Mouse (Mus musculus) limb, embryonic 13.5 days (tissue): ENCODE data around the gene Uncx. TPM values are rescaled to one million over a fixed set of nuclear protein-coding genes. Genes with fewer than 3 reads are reported as not detected.

ENCODE experiments used
- ATAC-seq: fragments of 200-750 bp; cut with Nextera tagmentation; 2 replicates; pipeline ENCODE4 v1.8.0; 2017; ENCODE audit warnings: low read depth, moderate number of reproducible peaks, moderate TSS enrichment; ENCODE audit not compliant: low FRiP score
- H3K27ac ChIP-seq: fragments of 300-500 bp; sonication (generic); 2 replicates; pipeline ENCODE4 v1.5.1; 2015; ENCODE audit warnings: inconsistent platforms, mild to moderate bottlenecking, moderate library complexity
- H3K27me3 ChIP-seq: fragments of 300-500 bp; sonication (generic); 2 replicates; pipeline ENCODE4 v1.6.1; 2015; ENCODE audit warnings: mild to moderate bottlenecking, inconsistent platforms
- H3K36me3 ChIP-seq: fragments of 300-500 bp; sonication (generic); 2 replicates; pipeline ENCODE4 v1.6.1; 2015; ENCODE audit warnings: inconsistent platforms, mild to moderate bottlenecking, moderate library complexity
- H3K4me1 ChIP-seq: fragments of 300-500 bp; sonication (generic); 2 replicates; pipeline ENCODE4 v1.6.1; 2015; ENCODE audit warnings: inconsistent platforms
- H3K4me2 ChIP-seq: fragments of 300-500 bp; sonication (generic); replicated peaks from 2 replicates; pipeline ENCODE4 v1.6.1; 2015; ENCODE audit warnings: inconsistent platforms, mild to moderate bottlenecking, moderate library complexity
- H3K4me3 ChIP-seq: fragments of 300-500 bp; sonication (generic); 2 replicates; pipeline ENCODE4 v1.5.1; 2015; ENCODE audit warnings: moderate library complexity, mild to moderate bottlenecking, inconsistent platforms
- H3K9ac ChIP-seq: fragments of 300-500 bp; sonication (generic); 2 replicates; pipeline ENCODE4 v1.6.1; 2015; ENCODE audit warnings: mild to moderate bottlenecking, inconsistent platforms
- H3K9me3 ChIP-seq: fragments of 300-500 bp; sonication (generic); 2 replicates; pipeline ENCODE4 v1.6.1; 2016; ENCODE audit warnings: inconsistent platforms
- WGBS: fragments of 180-500 bp; shearing (Covaris S2); methylation state at CpG from one replicate; pipeline ENCODE4 v1.1.7; 2015; 5-methylcytosine and 5-hydroxymethylcytosine counted together
- polyA plus RNA-seq: library from polyadenylated mRNA; unstranded; fragments of >200 nt; fragmentation: Nextera tagmentation; extraction: Ambion mirVana; gene quantifications from 2 replicates; pipeline ENCODE4 v1.2.1, GENCODE M21; 2015

The Uncx gene
- polyA plus RNA-seq, 1 experiment from 2014 or later = 0.09 TPM

DNA sequence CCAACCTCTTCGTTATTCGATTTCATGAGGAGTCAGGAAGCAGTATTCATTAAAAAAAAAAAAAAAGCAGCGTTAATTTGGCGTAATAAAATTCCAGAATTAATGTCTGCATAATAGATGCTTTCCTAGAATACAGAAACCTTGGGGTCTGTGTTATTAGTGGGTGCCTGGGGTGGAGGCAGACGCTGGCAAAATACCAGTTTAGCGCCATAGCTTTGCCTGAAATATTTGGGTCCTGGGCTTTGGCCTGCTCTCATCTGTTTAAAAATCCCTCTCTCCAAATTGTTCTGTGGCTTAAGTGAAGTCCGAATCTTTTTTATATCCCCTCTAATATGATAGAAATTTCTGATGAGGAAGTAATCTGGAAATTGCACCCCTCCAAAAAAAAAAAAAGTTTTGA is 1.9 kb downstream of the Uncx start:
- H3K9me3 ChIP-seq = no peaks in the 10 kb centered on the region
- no peak overlapping the region for H3K4me2 ChIP-seq
- 4% methylated on average over 7 of the region's 7 CpGs for WGBS
- no peak overlapping the region for H3K27ac ChIP-seq
- H3K36me3 ChIP-seq = no peaks in the 10 kb centered on the region
- no peak overlapping the region for H3K4me3 ChIP-seq
- peaks cover 14% of the 10 kb centered on the region for H3K4me1 ChIP-seq
- ATAC-seq = no peak
- H3K9ac ChIP-seq = no peak overlapping the region
- H3K27me3 ChIP-seq = peaks cover 98% of the 10 kb centered on the region

DNA sequence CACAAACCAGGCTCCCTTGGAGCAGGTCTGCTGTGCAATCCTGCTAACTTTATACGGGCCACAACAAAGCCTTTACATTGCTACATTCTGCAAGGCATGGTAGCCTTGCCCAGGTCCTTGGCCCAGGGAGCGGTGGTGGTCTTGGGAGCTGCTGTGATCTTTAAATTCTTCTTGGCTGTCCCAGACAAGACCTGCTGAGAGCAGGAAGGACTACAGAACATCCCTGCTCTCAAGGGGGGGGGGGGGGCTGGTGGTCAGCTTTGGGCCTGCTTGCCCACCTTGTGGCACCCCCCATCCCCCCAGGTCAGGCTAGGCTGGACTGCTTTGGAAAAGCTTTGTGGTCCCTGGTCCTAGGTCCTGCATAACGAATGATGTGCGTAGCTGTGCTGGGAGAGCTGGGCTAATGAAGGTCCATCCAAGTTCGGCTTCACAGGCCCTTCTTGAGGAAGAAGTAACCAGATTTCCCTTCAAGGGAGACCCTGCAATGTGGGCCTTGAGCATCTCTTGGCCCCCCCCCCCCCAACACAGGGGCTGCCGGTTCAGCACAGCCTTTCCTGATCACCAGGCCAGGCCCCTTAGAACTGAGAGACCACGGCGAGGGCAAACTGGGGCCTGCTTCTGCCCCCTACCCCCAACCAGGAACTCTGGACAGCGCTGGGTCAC is 2.5 kb downstream of the Uncx start:
- ATAC-seq = no peak
- Histone ChIP-seq H3K27ac (no peak overlapping the region), H3K4me2 (no peak overlapping the region), H3K9ac (no peak overlapping the region), H3K9me3 (no peaks in the 10 kb centered on the region), H3K4me3 (no peak overlapping the region), H3K36me3 (no peaks in the 10 kb centered on the region), H3K4me1 (peaks cover 10% of the 10 kb centered on the region), H3K27me3 (peaks cover 98% of the 10 kb centered on the region)
- WGBS = 6% methylated on average over 9 of the region's 9 CpGs

DNA sequence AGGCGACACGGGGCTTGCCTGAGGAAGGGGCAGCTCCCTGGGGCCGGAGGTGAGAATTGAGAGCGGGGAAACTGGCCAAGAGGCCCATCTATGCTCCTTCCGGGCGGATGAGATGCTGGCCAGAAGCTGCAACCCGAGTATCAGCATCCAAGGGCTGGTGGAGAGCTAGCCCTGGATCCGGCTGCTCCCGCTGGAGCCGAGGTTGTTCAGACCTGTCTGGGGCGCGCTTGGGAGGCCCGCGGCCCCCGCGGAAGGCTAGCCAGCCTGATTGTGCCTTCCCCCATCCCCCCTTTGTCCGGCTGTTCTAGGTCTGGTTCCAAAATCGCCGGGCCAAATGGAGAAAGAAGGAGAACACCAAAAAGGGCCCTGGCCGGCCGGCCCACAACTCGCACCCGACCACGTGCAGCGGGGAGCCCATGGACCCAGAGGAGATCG is 3.1 kb downstream of the Uncx start:
- Histone ChIP-seq H3K9me3 (no peaks in the 10 kb centered on the region), H3K27me3 (peaks cover 98% of the 10 kb centered on the region), H3K4me3 (no peak overlapping the region), H3K4me2 (no peak overlapping the region), H3K36me3 (no peaks in the 10 kb centered on the region), H3K4me1 (peaks cover 10% of the 10 kb centered on the region), H3K27ac (no peak overlapping the region), H3K9ac (no peak overlapping the region)
- under 1% methylated on average over 26 of the region's 26 CpGs for WGBS
- no peak for ATAC-seq

DNA sequence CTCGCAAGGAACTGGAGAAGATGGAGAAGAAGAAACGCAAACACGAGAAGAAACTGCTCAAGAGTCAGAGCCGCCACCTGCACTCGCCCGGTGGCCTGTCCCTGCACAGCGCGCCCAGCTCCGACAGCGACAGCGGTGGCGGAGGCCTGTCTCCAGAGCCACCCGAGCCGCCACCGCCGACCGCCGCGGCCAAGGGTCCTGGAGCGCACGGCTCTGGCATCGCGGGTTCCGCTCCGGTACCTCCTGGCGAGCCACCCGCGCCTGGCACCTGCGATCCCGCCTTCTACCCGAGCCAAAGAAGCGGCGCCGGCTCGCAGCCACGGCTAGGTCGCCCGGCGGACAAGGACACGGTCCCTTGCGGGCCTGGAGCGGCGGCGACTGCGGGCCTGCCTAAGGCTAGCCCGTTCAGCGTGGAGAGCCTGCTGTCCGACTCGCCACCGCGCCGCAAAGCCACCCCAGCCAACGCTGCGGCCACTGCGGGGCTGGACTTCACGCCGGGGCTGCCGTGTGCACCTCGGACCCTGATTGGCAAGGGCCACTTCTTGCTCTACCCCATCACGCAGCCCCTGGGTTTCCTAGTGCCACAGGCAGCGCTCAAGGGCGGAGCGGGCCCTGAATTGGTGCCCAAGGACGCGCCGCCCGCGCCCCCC is 3.6 kb downstream of the Uncx start:
- Histone ChIP-seq H3K36me3 (no peaks in the 10 kb centered on the region), H3K9ac (no peak overlapping the region), H3K27ac (no peak overlapping the region), H3K4me2 (peak overlapping the region; percentile 21; the same call in 1 of the 2 replicates), H3K9me3 (no peaks in the 10 kb centered on the region), H3K4me3 (peak overlapping the region; percentile 20), H3K4me1 (peaks cover 10% of the 10 kb centered on the region), H3K27me3 (peaks cover 98% of the 10 kb centered on the region)
- no peak; the same call in 1 of the 2 replicates for ATAC-seq
- WGBS = under 1% methylated on average over 67 of the region's 68 CpGs

DNA sequence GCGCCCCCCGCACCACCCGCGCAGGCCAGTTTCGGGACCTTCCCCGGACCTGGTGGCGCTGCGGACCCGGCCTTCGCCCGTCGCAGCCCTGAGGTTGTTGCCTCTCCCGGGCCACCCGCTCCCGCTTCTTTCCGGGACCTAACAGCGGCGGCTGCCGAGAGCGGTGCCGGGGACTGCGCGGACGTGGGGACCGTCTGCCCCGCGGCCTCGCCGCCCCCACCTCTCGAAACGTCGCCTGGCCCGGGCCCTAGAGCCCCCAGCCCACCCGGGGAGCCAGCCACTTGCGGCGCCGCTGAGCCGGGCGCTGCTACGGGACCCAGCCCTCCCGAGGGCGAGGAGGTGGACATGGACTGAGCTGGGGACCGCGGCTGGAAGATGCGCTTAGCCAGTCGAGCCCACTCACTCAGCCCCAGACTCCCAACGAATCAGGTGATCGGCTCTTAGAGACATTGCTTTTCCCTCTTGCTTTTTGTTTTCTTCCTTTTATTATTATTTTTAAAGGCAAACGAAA is 4.2 kb downstream of the Uncx start:
- H3K9me3 ChIP-seq = no peaks in the 10 kb centered on the region
- peaks cover 98% of the 10 kb centered on the region for H3K27me3 ChIP-seq
- H3K4me3 ChIP-seq = peak overlapping the region; percentile 20
- H3K9ac ChIP-seq = no peak overlapping the region
- peaks cover 10% of the 10 kb centered on the region for H3K4me1 ChIP-seq
- ATAC-seq = no peak; the same call in 1 of the 2 replicates
- H3K36me3 ChIP-seq = no peaks in the 10 kb centered on the region
- H3K27ac ChIP-seq = no peak overlapping the region
- peak overlapping the region; percentile 21; the same call in 1 of the 2 replicates for H3K4me2 ChIP-seq
- WGBS = under 1% methylated on average over 49 of the region's 49 CpGs

DNA sequence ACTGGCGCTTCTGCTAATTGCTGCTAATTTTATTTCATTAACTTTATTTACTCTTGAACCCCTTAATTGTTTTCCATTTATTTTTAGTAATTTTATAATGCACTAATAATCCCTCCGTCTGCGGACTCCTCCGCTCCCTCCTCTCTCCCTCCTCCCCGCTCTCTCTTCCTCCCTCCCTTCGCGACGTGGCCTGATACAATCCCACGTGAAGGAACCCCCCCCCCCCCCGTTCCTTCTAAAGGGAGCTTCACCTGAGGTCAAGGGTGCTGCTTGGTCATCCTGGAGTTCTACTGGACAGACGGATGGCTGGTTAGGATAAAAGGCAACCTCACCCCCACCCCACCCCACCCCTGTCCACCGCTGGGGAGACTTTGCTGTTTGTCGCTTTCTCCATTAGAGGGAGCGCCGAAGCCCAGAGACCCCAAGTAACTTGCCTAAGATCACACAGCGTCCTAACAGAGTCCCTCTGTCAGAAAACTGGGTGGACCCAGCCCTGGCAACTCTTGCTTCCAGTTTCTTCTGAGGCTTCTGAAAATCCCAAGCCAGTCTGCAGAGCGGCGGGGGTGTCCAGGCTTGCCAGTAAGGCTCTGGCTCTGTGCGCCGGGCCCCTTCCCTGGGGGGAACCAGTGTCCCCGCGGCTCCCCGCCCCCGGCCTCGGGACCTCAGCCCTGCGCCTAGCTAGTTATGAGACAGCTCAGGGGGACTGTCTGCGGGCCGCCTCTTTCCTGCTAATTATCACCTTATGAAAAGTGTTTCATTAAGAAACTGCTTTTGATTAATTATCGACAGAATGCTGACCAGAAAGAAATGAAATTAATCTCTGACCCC is 10.4 kb downstream of the Uncx start:
- ATAC-seq = no peak
- WGBS = 2% methylated on average over 29 of the region's 29 CpGs

DNA sequence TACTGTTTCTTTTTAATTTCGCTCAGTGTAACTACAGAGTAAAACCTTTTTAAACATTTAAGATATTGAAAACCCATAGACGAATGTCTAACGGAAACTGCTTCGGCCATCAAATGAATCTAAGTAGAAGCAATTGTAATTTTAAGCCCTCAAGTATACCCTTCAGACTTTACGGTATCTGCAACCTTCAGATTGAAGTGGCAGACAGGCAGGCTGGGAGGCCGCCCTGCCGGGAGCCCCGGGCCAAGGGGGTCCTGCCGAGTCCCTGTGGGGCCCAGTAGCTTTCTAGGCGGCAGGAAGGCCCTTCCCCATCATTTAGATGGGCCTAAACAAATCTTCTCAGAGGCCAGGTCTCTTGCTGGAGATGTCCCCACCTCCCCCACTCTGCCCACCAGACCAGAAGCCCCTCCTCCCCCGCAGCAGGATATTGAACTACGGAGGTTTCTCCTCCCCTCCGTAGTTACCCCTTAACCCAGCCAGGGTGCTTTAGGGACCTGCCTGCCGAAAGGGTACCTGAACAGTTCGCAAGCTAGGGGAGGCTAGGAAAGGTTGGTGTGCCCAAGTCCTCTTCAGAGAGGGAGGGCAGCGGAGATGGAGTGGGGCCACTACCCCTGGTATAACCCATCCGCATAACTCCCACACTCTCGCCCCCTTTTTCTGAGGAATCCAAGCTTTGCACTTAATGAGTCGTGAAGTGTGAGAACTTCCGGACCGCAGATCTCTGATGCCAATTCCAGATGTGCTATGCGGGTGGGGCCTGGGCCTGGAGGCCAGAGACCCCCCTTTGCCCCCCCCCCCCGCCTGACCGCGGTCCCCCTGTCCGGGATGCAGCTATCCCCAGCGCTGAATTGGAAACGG is 11.4 kb downstream of the Uncx start:
- Histone ChIP-seq H3K4me2 (no peak overlapping the region), H3K9me3 (no peaks in the 10 kb centered on the region), H3K4me1 (peaks cover 19% of the 10 kb centered on the region), H3K27ac (no peak overlapping the region), H3K36me3 (no peaks in the 10 kb centered on the region), H3K4me3 (no peak overlapping the region), H3K27me3 (peaks cover 99% of the 10 kb centered on the region), H3K9ac (no peak overlapping the region)
- no peak for ATAC-seq
- WGBS = 1% methylated on average over 28 of the region's 28 CpGs

More for the DNA sequence above, 10.4 kb downstream of the Uncx start:
- no peaks in the 10 kb centered on the region for H3K9me3 ChIP-seq
- peaks cover 19% of the 10 kb centered on the region for H3K4me1 ChIP-seq
- H3K27me3 ChIP-seq = peaks cover 99% of the 10 kb centered on the region
- no peak overlapping the region for H3K27ac ChIP-seq
- H3K4me3 ChIP-seq = no peak overlapping the region
- H3K4me2 ChIP-seq = no peak overlapping the region
- H3K9ac ChIP-seq = no peak overlapping the region
- H3K36me3 ChIP-seq = no peaks in the 10 kb centered on the region

DNA sequence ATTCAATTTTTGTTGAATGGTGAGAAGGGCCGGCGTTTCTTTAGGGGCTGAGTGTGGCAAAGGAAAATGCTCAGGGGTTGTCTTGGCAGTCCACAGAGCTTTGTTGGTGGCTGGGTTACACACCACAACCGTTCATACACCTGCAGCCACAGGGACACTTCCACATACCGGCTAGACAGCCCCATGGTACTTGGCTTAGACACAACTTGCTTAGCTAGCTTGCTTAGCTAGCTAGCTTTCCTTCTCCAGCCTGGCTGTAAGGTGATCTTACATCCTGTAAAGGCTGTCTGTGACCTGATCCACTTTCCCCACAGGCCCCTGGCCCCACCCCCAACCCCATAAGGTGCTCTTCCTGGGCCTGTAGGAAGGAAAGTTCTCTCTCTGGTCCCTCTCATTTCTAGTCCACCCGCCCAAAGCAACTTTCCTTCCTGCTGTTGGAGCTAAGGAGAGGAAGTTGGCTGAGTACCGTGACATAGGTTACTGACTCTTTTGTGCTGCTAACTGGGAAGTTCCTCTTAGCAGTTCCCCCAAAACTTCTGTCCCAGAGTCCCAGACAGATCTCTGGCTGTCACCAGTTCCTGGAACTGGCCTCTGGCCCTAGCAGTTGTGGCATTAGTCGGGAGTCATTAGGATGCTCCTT is 12.3 kb downstream of the Uncx start:
- Histone ChIP-seq H3K9me3 (no peaks in the 10 kb centered on the region), H3K4me3 (no peak overlapping the region), H3K36me3 (no peaks in the 10 kb centered on the region), H3K27ac (no peak overlapping the region), H3K4me2 (no peak overlapping the region), H3K4me1 (peaks cover 19% of the 10 kb centered on the region), H3K9ac (no peak overlapping the region), H3K27me3 (peaks cover 99% of the 10 kb centered on the region)
- ATAC-seq = no peak
- 1% methylated on average over 7 of the region's 7 CpGs for WGBS

DNA sequence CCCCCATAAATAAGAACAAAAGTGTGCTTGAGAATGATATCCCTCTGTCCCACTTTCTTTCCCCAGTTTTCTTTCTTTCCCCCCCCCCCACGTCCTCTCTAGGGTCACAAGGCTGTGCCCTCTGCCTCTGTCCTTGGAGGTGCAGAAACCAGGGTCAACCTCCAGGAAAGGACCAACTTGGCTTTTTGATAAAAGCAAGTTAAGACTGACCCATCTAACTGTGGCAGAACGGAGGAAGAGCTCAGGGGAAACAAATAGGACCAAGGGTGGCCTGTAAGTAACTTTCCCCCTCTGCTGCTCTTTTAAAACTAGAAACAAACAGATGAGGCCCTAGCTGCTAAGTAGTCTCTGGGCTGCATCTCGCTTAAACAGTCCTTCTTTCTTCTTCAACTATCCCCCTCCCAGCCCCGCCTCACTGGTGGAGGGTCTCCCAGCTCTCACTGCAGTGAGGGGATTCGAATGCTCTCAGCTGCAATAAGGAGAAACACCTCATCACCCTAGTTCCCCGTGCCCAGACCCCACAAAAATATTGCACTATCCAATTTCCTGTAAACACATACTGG is 12.9 kb downstream of the Uncx start:
- Histone ChIP-seq H3K9ac (no peak overlapping the region), H3K4me3 (no peak overlapping the region), H3K4me1 (peaks cover 19% of the 10 kb centered on the region), H3K36me3 (no peaks in the 10 kb centered on the region), H3K27me3 (peaks cover 99% of the 10 kb centered on the region), H3K27ac (no peak overlapping the region), H3K9me3 (no peaks in the 10 kb centered on the region), H3K4me2 (no peak overlapping the region)
- no peak for ATAC-seq
- 4% methylated on average over 6 of the region's 6 CpGs for whole genome bisulfite sequencing

DNA sequence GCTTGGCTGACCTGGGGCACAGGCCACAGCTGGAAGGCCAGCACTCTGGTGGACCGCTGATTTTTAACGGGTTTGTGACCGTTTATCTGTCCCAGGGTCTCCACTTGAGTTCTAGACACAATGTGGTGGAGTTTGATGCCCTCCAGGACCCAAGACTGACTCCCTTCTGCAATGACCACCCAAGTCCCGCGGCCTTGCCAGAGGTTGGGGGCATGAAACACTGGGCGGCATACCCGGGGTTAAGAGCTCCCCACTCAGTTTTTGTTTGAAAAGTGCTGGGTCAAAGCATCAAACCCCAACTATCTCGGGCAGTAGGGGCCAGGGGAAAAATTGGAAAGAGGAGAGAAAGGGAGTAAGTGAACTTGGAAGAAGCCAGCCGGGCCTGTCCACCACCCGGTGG is 13.8 kb downstream of the Uncx start:
- 4% methylated on average over 10 of the region's 10 CpGs for WGBS
- no peak for ATAC-seq
- H3K4me2 ChIP-seq = no peak overlapping the region
- no peaks in the 10 kb centered on the region for H3K36me3 ChIP-seq
- no peaks in the 10 kb centered on the region for H3K9me3 ChIP-seq
- H3K4me1 ChIP-seq = peaks cover 19% of the 10 kb centered on the region
- H3K27ac ChIP-seq = no peak overlapping the region
- H3K4me3 ChIP-seq = no peak overlapping the region
- H3K27me3 ChIP-seq = peaks cover 99% of the 10 kb centered on the region
- H3K9ac ChIP-seq = no peak overlapping the region
